Mouse (Mus musculus): ENCODE data around the gene Prkg2.
A peak's percentile ranks its signal among the peaks of the same experiment; 100 is the strongest.

Gene Prkg2

DNA sequence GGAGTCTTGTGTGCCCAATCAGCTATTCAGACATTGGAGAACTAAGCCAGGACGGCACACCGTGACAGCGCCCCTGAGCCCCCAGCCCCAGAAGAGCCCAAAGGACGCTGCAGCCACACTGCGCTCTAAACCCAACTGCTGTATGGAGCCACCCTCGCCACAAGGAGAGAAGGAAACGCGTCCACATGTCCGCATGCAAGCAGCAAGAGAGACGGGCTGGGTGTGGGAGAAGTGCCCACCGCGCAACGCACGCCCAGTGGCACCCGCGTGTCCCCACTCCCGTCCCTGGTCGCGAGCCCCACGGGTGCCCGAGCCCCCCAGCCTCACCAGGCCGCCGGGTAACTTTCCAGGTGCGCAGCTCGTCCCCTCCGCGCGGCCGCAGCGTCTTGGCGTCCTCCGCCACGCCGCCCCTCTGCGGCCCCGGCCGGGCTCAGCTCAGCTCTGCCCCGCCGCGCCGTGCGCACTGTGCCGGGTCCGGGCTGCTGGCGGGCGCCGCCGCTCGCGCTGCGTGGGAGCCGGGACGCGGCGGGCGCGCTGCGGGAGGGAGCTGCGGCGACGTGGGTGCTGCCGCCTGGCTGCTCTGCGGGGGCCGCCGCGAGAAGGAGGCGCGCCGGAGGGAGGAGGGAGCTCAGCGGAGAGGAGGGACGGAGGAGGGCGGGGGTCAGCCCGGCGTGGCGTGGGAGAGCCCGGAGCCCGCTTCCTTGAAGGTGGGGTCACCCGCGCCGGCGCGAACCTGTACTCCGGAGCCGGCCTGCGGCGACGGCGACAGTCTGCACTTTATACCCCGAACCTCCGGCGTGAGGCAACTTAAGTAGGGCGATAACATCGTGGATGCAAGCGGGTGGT, at the start of gene Prkg2:
Gene Prkg2 (minus strand): TSS at position 756 of the 846 bp plus-strand sequence.
- DNase-seq = peak; percentile 48

DNA sequence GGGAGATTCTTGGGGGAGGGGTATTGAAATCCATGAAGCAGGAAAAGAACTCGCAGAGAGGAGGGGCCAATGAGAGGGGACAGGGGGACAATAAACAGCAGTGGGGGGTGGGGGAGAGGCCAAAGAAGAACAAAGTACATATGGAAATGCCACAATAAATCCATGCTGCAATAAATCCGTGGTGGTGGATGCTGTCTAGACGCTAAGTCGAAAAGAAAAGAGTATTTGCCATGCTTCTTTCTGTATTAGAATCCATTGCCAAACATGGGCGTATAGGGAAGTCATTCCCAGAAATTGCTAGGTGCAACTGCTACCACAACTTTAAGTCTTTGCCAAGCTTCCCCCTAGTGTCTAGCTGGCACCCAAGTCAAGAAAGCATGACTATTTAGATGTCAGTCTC, 46.8 kb upstream of the Prkg2 start:
- DNase-seq = no peak

DNA sequence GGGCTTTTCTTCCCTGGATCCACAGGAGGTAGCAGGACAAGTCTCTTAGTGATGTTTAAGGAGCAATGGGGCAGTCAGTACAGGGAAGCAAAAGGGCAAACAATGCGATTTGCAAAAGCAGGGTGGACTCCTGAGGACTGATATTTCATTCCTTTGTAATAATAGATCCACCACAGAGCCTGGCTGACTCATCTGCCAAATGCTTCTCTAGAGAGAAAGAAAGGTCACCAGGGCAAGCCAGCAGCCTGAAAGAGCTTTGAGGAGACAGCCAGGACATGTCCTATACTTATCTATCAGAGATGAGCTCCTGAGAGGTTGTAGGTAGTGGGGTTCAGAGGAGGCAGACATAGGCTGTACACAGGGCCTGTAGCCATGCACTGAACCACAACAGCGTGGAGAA, 41.2 kb upstream of the Prkg2 start:
- no peak for DNase-seq

DNA sequence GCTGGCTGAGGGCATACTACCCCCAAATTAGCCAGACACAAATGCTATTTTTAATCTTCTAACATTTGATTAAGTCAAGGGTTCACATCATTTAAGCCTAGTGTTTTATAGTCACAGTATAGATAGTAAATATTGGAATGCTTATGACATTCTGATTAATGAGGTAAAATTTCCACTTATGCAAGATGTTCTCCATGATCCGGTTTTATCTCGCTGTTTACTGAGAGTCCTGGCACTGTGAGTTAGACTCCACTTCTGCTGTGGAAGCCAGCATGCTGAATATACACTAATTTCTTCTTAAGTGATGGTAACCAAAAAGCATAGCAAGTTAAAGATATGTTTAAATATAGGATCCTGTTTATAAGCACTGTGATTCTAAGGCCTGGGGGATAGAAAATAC, 31.2 kb upstream of the Prkg2 start:
- DNase-seq = no peak

DNA sequence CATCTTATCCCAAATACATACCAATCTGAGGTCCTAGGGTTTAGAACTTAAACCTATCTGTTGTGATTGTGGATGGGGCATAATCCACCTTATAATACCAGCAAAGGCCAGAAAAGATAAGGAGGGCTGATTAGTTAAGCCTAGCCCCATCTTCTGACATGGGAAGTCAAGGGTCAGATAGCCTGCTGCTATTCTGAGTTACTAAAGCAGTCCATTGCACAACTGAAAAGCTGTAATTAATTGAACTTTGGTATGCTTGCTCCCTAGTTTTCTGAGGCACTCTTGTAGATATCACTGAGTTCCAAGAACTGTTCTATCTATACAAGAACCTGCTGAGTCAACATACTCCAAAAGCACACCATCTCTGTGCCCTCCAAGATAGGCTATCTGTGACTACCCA, 25.4 kb upstream of the Prkg2 start:
- DNase-seq = no peak

DNA sequence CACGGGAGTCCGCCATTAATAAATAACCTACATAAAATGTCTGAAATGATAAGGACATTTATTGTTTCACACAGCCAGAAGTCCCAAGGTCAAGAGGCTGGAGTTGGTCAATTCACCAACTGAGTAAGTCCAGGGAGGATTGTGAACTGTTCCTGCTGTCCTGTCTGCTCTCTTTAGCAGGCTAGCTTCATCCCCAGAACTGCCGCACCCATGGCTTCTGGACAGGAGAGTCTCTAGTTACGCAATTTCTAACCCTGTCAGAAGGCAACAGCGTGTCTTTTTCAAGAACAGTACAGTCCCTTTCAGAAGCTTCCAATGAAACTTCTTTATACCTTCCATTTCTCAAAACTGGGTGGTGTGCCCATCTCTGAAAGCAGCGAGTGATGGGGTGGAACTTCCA, 1.9 kb upstream of the Prkg2 start:
- DNase-seq = no peak

DNA sequence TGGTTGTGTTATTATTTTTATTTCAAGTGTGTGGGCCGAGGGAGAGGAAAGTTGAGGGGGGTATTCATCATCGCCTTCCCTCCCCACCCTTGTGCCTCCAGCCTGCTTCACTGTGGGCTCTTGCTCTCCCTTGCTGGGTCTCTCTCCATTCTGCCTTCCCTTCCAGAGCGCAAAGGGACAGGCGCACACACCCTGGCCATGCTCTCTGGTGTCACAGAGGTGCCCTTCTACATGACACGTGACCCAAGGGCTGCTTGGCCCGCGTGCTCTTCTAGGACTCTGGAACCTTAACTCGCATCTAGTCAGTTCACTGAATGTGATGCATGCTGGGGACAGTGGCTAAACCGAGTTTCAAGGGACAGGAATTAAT, 276 bp upstream of the Prkg2 start:
- no peak for DNase-seq

DNA sequence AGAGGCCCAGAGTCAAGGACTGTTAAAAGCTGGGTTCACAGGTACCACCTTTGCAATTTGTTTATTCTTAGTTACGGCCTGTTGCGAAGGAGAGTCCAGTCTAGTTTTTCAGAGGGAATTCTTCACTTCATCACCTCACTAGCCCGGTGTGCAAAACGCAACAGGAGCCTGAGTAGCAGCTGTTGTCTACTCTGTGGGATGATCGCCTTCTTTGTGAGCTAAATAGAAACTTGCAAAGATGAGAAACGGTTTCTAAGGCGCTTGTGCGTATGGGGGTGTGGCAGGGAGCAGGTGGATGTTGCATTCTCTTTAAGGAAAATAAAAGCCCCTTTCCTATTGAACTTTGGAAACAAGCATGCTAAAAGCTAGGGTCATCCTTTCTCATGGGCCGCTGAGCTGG, 1.2 kb downstream of the Prkg2 start:
- DNase-seq = no peak

DNA sequence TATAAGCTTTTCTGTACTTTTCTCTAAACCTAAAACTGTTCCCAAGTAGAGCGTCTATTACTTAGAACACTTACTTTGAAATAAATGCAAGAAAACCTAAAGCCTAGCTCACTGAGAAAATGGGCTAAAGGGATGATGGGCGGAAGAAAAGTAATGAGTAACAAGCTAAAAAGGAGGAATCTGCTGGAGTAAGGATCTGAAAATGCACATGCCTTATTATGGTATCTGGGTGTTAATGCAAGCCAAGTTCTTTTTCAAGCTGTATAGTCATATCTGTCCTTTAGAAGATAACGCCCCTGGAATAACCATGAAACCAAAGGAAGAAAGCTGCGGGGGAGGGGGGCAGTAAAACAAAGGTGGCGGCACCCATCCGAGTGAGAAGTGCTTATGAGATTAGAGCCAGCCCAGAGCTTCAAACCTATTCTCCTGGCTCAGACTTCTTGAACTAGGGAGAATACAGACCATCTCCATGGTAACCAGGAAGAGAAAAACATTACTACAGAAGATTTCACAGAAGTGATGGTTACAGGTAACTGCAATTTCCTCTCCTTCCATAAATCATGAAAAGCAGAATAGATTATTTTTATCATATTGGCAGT, 5.5 kb downstream of the Prkg2 start:
- no peak for DNase-seq

DNA sequence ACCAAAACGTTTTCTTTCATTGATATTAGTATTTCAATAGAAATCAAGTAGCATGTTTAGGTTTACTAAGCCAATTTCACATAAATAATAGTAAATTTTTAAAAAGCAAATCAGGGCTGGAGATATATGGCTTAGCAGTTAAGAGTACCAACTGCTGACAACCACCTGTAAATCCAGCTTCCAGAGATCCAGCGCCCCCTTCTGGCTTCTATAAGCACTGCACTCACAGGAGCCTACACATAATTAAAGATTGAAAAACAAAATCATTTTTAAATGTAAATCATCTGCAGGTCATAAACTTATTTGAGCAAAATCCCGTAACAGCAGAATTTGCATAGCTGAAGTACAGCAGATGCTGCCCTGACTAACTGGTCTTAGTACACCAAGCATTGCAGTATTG, 10.8 kb downstream of the Prkg2 start:
- DNase-seq = no peak

DNA sequence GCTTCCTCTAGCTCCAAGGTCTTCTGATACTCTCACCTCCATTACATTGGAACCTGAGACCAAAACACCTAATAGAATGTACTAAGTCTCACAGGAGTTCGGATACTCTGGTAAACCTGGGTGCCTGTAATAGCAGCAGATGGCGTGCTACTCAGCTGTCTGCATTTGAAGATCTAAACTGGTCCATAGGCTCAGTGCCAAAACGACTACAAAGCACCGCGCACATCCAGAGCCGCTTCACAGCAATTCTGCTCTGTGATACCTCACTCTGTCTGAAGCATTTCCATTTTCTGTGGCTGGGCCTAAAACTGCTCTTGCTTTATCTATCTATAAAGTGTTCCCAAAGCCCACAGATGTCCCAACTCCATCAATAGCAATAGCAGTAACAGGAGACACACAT, 17.4 kb downstream of the Prkg2 start:
- no peak for DNase-seq

DNA sequence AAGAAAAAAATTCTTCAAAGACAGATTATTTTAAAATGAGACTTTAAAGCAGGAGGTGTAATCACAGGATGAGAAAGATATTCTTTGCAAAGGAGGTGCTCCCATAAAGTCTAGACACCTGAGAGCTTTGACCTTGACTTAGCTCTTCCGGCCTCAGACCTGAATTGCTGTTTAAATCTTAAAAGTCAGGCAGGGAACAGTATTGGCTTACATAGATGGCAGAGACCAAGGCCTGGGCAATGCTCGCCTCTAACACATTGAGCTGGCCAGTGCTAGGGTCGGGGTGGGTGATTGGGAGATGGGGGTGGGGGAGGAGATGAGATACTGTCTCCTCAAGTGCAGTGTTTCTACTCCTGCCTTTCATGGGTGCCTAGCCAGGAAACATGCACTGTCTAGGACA, 22.0 kb downstream of the Prkg2 start:
- no peak for DNase-seq

DNA sequence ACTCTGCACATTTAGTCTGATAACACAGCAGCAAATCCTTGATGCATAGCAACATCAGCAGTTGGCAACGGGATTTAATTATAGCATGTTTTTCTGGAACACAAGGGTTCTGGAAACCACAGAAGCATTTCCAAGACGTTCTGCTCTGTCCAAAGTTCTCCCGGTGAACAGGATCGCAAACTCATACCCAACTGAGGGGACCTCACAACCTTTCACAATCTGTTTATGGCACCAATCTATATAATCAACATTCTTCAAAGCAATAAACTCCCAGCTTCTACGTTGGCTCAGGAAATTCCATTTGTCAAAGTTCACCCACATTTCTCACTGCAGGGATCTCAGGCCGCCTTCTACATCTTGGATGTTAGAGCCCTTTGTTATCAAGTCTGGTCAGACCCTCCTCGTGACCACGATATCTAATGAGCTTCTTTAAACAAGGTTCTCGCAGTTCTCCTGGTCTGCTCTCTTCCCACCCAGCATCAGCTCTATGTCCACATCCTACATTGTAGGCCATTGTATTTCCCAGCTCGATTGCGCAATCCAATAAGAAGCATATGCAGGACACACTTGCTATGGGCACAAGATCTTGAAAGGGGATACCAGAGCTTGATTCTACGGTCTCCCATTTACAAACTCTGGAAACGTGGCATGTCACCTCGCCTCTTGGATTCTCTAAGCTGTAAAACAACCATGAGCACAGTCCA, 26.6 kb downstream of the Prkg2 start:
- no peak for DNase-seq

DNA sequence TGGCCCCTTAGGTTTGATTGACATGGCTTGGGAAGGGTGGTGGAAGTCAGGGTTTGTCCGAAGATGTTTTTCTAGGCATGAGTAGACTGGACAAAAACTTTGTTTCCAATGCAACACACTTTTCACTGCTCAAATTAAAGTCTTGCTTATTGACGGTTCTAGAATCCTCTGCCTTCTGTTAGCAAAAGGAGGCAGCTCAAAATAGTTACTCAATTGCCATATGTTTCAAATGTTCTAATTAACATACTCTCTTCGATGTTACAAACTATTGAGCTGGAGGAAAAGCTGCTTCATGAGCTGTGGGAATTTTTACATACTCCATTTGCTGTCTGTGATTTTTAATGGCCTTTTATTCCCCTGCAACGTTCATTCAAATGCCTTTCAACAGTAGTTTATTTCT, 39.0 kb downstream of the Prkg2 start:
- no peak for DNase-seq

DNA sequence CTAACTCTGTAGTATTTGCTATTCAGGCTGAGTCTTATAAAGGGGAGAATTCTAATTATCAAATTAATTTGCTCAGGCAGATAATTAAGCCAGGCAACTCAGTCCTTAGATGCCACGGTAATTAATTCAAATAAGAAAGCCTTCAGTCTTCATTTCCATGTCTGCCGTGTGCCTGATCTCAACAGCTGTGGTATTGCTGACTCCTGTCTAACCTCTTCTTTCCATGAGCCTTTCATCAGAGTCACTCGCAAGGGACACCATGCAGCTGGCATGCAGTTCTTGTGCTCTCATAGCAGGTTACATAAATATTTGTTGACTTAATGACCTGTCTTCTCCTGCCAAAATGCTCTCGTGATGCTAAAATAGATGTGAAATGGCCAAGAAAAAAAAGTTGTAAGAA, 41.4 kb downstream of the Prkg2 start:
- DNase-seq = no peak

DNA sequence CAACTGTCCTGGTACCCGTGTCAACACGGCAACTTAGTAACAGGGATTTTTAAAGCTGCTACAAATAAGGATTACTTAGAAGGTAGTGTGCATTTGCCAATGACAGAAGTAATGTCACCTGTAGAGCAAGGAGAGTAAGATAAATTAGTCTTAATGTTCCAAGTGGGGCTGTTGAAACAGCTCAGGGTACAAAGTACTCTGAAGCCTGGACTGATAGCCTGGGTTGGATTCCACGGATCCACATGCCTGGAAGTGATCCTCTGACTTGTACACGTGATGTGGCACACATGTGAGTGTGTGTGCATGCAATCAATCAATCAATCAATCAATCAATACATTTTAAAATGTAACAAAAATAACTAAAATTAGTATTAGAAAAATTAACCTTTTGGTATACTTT, 45.6 kb downstream of the Prkg2 start:
- DNase-seq = no peak

DNA sequence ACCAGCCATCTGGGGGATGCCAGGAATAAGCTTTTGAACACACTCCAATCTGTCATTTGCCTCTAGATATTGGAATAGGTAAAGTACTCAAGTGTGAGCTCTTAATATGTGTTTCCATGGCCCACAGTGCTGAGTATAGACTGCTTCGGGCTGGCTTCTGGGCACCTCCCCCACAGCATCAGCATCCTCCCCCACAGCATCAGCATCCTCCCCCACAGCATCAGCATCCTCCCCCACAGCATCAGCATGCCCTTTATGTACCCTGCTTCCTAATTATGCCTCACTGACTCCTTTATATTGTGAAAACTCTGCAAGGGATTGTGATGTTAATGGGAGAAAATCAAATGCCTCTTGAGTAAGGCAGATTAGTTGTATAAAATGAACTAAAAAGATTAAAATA, 49.5 kb downstream of the Prkg2 start:
- no peak for DNase-seq

DNA sequence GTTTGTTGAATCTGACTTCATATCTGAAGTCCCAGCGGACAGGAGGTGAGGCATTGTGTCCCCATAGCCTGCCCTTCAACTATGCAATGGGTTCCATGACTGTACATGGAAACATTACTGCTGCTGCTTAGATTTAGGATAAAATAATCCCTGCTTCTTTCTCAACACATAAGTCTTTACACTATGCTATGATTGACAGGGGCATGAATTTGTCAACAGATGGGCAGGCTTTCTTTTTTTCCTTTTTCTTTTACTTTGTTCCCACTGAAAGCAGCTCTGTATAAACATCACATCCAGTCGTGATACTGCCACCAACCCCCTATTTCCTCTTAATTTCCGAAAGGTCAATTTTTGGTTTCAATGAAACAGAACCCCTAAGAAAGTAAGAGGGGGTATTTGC, 50.0 kb downstream of the Prkg2 start:
- no peak for DNase-seq

DNA sequence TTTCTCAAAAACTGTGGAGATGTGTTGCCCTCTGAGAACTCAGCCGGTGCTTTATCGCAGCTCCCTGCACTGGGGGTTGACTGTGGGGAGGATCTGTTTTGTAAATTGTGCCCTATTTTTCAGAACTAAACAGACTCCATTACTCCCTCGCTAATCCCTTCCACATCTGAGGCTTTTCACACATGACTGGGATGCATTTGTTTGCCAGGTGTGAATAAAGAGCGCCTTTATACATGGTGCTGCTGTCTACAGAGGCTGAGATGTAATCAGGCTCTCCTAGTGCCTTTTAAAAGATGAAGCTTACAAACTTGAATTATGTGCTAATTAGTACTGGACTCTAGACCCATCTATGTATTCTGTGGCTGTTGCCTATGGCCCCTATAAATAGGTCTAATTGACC, 50.7 kb downstream of the Prkg2 start:
- DNase-seq = no peak

DNA sequence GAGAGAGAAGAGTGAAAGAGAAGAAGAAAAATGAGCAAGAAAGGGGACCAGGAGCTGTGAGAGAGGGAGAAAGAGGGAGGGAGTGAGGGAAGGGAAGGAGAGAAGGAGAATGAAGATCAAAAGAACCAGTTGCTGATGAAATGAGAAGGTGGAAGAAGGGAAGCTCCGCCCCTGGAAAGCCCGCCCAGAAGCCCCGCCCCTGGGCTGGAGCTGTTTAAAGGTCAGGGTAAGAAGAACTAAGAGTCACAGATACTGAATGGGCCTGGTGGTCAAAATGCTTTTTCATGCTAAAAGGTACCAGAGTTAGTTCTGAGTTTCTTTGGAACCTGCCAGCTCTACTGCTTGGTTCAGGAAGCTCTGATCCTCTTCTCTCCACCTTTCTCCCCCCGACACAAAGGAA, 51.1 kb downstream of the Prkg2 start:
- peak; percentile 14 for DNase-seq

DNA sequence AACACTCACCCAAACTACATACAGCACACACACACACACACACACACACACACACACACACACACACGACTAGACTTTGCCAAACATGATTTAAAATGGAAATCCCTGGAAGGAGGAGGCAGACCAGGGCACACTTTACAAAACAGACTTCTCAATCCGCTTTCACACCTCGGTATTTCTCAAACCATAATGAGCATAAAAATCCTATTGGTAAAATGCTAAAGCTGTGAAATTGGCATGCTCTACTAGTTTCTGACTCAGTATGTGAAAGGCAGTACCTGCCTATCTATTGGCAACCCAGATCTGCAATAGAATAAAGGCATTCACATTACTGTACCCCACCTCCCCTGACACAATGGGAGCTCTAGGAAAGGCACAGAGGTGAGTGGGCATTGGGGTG, 52.1 kb downstream of the Prkg2 start:
- no peak for DNase-seq

DNA sequence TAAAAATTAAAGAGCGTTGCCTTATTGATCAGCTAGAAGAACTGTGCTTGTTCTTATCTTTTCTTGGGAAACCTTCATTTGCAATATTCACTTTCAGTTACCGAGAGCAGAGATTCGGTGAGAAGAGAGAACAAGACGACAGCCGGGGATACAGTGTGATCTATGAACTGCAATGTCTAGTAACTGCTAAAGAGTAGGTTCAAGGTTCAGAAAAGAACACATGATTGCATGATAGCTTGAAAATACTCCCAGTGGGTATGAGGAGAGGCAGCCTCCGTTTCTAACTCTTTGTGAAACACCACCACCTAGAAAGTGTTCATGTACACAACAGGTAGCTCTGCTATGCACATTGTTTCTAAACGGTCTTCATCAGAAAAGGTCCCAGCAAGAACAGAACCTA, 55.8 kb downstream of the Prkg2 start:
- DNase-seq = no peak

DNA sequence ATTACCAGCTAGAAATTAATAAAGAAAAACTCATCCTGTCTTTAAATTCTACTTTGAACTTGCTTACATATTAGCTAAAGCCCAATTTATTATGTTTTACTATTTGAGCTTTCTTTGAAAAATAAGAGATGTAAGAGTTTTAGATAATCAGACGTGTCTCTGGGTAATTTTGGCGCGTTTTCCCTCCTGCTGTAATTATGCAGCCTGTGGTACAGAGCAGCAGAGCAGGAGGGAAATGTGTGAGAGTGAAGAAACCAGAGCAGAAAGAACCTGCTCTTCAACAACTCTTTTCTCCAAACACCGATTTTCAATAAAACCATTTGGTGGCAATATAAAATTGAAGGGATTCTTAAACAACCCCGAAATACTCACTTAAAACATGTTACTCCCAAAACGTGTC, 58.8 kb downstream of the Prkg2 start:
- DNase-seq = no peak

Measured in kidney, postnatal 10 days (tissue).